Mouse (Mus musculus) midbrain, embryonic 13.5 days (tissue): Measurements from ENCODE around the gene Pde11a. TPM values are rescaled to one million over a fixed set of nuclear protein-coding genes. Genes with fewer than 3 reads are reported as not detected.
"Not testable (repeated sequence)": the region's sequence is repeated elsewhere in the genome, so short reads cannot be mapped to it uniquely, and the experiment has no call there.

Experiments used
- ATAC-seq: fragments of 200-750 bp; cut with Nextera tagmentation; 2 replicates; pipeline ENCODE4 v1.8.0; 2017; ENCODE audit warnings: mild to moderate bottlenecking, moderate TSS enrichment, moderate library complexity
- H3K27ac ChIP-seq: fragments of 300-500 bp; sonication (generic); 2 replicates; pipeline ENCODE4 v1.5.1; 2015; ENCODE audit warnings: inconsistent platforms, mild to moderate bottlenecking, moderate library complexity
- H3K27me3 ChIP-seq: fragments of 300-500 bp; sonication (generic); 2 replicates; pipeline ENCODE4 v1.6.1; 2015; ENCODE audit warnings: mild to moderate bottlenecking, inconsistent platforms
- H3K36me3 ChIP-seq: fragments of 300-500 bp; sonication (generic); 2 replicates; pipeline ENCODE4 v1.6.1; 2015; ENCODE audit warnings: mild to moderate bottlenecking, inconsistent platforms
- H3K4me1 ChIP-seq: fragments of 300-500 bp; sonication (generic); replicated peaks from 2 replicates; pipeline ENCODE4 v1.6.1; 2015; ENCODE audit warnings: inconsistent platforms
- H3K4me2 ChIP-seq: fragments of 300-500 bp; sonication (generic); replicated peaks from 2 replicates; pipeline ENCODE4 v1.6.1; 2015; ENCODE audit warnings: moderate library complexity, mild to moderate bottlenecking, inconsistent platforms
- H3K4me3 ChIP-seq: fragments of 300-500 bp; sonication (generic); replicated peaks from 2 replicates; pipeline ENCODE4 v1.5.1; 2015; ENCODE audit warnings: mild to moderate bottlenecking, inconsistent platforms
- H3K9ac ChIP-seq: fragments of 300-500 bp; sonication (generic); replicated peaks from 2 replicates; pipeline ENCODE4 v1.6.1; 2015; ENCODE audit warnings: mild to moderate bottlenecking, inconsistent platforms
- H3K9me3 ChIP-seq: fragments of 300-500 bp; sonication (generic); 2 replicates; pipeline ENCODE4 v1.6.1; 2016; ENCODE audit warnings: mild to moderate bottlenecking, inconsistent platforms
- WGBS: fragments of 180-500 bp; shearing (Covaris S2); methylation state at CpG from one replicate; pipeline ENCODE4 v1.1.7; 2015; 5-methylcytosine and 5-hydroxymethylcytosine counted together
- polyA plus RNA-seq: library from polyadenylated mRNA; unstranded; fragments of >200 nt; fragmentation: Nextera tagmentation; extraction: Ambion mirVana; gene quantifications from 2 replicates; pipeline ENCODE4 v1.2.1, GENCODE M21; 2015

Pde11a gene
- polyA plus RNA-seq, 1 experiment from 2014 or later = 0.44 TPM

DNA sequence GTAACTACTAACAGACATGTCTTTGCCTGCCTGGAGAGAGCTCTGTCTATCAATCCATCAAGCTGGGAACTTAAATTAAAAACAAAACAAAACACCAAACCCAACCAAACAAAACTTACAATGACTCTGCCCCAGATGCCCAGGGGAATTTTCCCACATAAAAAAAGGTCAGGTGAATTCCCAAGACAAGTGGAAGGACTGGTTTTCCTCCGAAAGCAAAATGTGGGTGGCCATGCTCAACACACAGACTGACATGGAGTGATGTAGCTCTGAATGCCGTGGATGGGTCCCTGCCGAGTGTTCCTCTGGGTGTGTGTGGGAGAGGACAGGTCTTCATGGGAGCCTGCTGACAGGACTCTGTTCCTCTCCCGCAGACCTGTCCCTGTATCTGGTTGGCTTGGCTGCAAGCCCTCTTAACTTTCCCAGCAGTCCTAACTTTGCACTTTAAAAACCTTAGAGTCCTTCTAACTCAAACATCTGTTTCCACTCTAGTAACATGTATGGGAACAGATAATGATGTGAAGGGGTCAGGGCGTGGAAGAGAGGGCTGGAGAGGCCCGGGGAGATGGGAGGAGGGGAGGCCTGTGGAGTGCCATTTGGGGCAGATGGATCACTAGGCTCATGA lies 346.9 kb downstream of the Pde11a start:
- H3K4me3 ChIP-seq = no peak overlapping the region
- H3K27ac ChIP-seq = no peak overlapping the region
- H3K4me2 ChIP-seq = no peak overlapping the region
- no peaks in the 10 kb centered on the region for H3K9me3 ChIP-seq
- no peaks in the 10 kb centered on the region for H3K27me3 ChIP-seq
- 81% methylated on average over 6 of the region's 6 CpGs for WGBS
- H3K9ac ChIP-seq = no peak overlapping the region
- peaks cover 26% of the 10 kb centered on the region for H3K4me1 ChIP-seq
- H3K36me3 ChIP-seq = no peaks in the 10 kb centered on the region
- no peak for ATAC-seq

DNA sequence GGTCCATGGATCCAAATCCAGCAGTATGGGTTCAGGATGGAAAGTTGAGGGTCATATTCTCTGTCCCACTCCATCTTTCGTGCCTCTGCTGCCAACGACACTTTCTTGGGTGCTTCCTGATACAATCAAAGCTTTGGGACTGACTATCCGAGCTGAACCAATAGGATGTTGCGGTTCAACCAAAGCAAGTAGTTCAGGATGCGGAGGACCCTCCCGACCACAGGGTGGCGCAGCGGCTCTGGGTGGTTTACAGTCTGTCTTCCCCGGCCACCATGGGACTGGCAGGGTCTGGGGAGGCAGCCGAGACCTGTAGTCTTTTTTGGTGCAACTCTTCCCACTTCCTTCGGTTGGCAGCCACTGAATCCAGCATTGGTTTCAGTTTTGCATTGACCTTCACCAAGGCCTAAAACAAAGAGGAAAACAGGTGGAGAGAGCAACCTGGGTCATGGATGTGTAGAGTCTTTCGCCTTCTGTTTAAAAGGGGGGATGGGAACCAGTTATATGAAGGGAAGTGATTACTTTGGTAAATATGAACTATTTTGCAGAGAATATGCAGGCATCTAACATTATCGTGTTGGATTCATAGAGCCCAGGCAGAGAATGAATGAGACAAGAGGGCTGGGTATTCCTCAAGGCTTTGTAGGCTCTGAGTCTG lies 347.6 kb downstream of the Pde11a start:
- Histone ChIP-seq H3K4me1 (peaks cover 31% of the 10 kb centered on the region), H3K36me3 (no peaks in the 10 kb centered on the region), H3K9ac (no peak overlapping the region), H3K27ac (no peak overlapping the region), H3K9me3 (no peaks in the 10 kb centered on the region), H3K4me2 (no peak overlapping the region), H3K27me3 (no peaks in the 10 kb centered on the region), H3K4me3 (no peak overlapping the region)
- WGBS = 58% methylated on average over 13 of the region's 13 CpGs
- ATAC-seq = no peak

DNA sequence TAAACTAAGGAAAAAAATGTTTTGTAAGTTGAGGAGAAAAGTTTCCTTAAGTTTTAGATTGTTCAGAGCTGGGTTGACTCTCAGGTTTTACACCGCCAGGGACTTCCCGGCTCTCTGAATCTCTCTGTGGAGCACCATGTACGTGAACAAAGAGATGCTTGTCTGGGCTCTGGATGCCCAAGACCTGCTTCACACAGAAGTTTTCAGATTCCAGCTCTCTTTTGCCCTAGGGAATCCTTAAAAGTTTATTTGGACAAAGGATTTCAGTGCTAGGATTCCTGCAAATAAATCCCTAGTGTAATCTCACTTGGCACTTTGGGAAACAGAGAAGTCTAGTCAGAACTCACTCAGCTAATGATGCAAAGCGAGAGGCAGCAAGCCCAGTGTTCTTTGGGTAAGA lies 348.9 kb downstream of the Pde11a start:
- no peak for ATAC-seq
- Histone ChIP-seq H3K36me3 (no peaks in the 10 kb centered on the region), H3K9me3 (no peaks in the 10 kb centered on the region), H3K4me2 (no peak overlapping the region), H3K4me3 (no peak overlapping the region), H3K27ac (no peak overlapping the region), H3K27me3 (no peaks in the 10 kb centered on the region), H3K4me1 (peaks cover 37% of the 10 kb centered on the region), H3K9ac (no peak overlapping the region)
- 60% methylated on average over 4 of the region's 4 CpGs for WGBS

DNA sequence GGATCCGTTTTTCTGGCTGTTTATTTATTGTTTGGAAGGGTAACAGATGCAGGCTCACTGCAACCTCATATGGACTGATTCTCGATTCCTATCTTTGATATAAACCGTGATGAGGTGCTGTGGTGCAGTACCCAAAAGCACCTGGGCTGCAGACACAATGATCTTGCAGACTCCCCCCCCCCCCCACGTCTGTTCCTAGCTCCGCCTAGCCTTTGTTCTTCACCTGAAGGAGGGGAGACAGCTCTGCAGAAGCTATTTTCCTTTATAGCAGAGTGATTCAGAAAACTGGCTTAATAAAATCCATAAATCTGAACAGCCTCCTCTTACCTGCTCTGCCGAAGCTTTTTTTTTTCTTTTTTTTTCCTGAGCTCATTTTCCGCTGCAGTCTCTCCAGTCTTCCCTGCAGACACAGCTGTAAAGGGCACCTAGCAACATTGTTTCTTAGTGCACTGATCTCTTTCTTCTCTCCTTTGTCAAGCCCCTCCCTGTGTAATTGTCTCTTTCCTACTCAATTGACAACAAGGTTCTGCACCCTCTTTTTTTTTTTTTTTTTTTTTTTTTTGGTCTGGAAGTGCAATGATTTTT lies 349.7 kb downstream of the Pde11a start:
- H3K27me3 ChIP-seq = no peaks in the 10 kb centered on the region
- no peak overlapping the region for H3K4me3 ChIP-seq
- no peaks in the 10 kb centered on the region for H3K36me3 ChIP-seq
- peak; percentile 66 for ATAC-seq
- WGBS = 38% methylated on average over 7 of the region's 7 CpGs
- H3K4me1 ChIP-seq = peaks cover 39% of the 10 kb centered on the region
- peak overlapping the region; percentile 30; the same call in 1 of the 2 replicates for H3K9ac ChIP-seq
- H3K9me3 ChIP-seq = no peaks in the 10 kb centered on the region
- peak overlapping the region; percentile 21; the same call in 1 of the 2 replicates for H3K4me2 ChIP-seq
- H3K27ac ChIP-seq = peak overlapping the region; percentile 83

DNA sequence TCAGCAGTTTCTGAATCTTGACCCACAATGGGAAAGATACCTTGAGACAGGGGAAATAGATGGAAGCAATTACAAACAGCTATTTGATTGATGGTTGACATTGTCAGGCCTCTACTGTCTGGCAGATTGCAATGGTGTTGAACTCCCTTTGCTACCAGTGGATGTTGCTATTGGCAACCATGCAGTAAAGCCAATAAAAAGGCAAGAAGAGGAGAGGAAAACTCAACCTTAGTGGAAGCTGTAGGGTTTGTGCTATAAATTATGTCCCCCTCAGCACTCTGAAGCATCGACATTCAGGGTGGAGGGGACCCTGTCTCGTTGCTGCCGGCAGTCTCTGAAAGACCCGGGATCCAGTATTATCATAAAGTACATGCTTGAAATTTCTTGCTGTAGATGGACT lies 350.2 kb downstream of the Pde11a start:
- peak overlapping the region; percentile 21; the same call in 1 of the 2 replicates for H3K4me2 ChIP-seq
- ATAC-seq = peak; percentile 49
- peaks cover 39% of the 10 kb centered on the region for H3K4me1 ChIP-seq
- H3K27me3 ChIP-seq = no peaks in the 10 kb centered on the region
- no peaks in the 10 kb centered on the region for H3K36me3 ChIP-seq
- H3K27ac ChIP-seq = peak overlapping the region; percentile 83
- no peaks in the 10 kb centered on the region for H3K9me3 ChIP-seq
- no peak overlapping the region for H3K4me3 ChIP-seq
- WGBS = 45% methylated on average over 4 of the region's 4 CpGs
- no peak overlapping the region for H3K9ac ChIP-seq

DNA sequence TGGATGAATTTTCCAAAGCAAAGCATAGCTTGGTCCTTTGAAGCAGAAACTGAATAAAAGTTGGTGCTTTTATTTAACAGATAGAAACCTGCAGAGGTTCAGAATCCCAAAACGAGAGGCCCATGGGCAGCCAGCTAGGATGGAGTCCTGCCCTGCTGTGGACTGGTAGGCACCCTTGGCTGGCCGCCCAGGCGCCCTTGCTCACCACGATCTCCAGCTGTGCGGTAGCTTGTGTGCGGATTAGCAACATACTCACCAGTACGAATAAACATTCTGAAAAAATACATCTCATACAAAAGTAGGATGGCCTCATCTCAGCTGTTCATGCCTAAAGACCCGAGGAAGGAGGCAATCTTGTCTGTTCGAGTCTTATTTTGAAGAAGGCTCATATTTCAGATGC lies 350.8 kb downstream of the Pde11a start:
- no peak overlapping the region for H3K9ac ChIP-seq
- ATAC-seq = no peak
- no peak overlapping the region for H3K4me3 ChIP-seq
- peak overlapping the region; percentile 83 for H3K27ac ChIP-seq
- no peaks in the 10 kb centered on the region for H3K36me3 ChIP-seq
- WGBS = 76% methylated on average over 9 of the region's 9 CpGs
- peaks cover 39% of the 10 kb centered on the region for H3K4me1 ChIP-seq
- no peak overlapping the region for H3K4me2 ChIP-seq
- H3K27me3 ChIP-seq = no peaks in the 10 kb centered on the region
- no peaks in the 10 kb centered on the region for H3K9me3 ChIP-seq

DNA sequence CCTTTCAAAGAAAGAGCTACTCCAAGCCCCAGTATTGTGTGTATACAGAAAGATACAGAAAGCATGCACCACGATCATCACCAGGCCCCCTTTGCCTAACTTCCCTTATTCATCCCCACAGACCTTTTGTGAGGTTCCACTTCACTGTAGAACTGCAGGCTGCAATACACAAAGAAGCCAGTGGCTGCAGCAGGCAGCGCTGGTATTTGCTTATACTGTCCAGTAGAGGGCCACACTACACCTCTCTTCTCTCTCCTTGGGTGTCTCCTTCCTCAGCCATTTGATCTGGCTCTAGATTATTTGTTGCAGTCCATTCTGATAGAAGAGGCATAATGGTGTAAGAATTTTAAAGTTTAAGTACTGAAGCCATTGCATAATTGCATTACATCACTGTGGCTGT lies 353.4 kb downstream of the Pde11a start:
- 6% methylated on average over 2 of the region's 2 CpGs for WGBS
- no peak overlapping the region for H3K4me2 ChIP-seq
- peak; percentile 74 for ATAC-seq
- peaks cover 35% of the 10 kb centered on the region for H3K4me1 ChIP-seq
- no peak overlapping the region for H3K4me3 ChIP-seq
- H3K27me3 ChIP-seq = no peaks in the 10 kb centered on the region
- H3K9me3 ChIP-seq = no peaks in the 10 kb centered on the region
- H3K36me3 ChIP-seq = no peaks in the 10 kb centered on the region
- H3K27ac ChIP-seq = peak overlapping the region; percentile 67
- H3K9ac ChIP-seq = no peak overlapping the region

DNA sequence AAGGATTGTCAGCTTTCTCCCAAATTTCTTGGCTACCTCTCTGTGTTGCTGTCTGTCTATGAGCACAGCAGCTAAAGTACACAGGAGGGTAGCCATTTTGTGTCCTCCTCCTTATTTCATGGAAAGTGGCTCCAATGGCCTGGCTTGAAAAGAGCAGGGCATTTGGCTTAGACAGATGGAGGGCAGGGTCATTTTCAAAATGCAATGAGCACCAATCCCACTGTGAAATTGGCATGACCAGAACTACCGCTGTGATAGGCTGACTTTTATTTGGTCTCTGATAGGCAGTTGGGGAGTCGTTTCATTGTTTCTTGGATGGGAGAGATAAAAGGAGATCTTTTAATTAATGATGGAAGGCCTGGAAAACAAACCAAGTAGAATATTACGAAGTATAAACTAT lies 354.7 kb downstream of the Pde11a start:
- H3K9ac ChIP-seq = no peak overlapping the region
- H3K4me2 ChIP-seq = no peak overlapping the region
- no peak for ATAC-seq
- no peak overlapping the region for H3K4me3 ChIP-seq
- no peaks in the 10 kb centered on the region for H3K27me3 ChIP-seq
- no peak overlapping the region for H3K27ac ChIP-seq
- H3K36me3 ChIP-seq = no peaks in the 10 kb centered on the region
- H3K4me1 ChIP-seq = peaks cover 27% of the 10 kb centered on the region
- no peaks in the 10 kb centered on the region for H3K9me3 ChIP-seq
- WGBS = 80% methylated on average over 3 of the region's 3 CpGs

DNA sequence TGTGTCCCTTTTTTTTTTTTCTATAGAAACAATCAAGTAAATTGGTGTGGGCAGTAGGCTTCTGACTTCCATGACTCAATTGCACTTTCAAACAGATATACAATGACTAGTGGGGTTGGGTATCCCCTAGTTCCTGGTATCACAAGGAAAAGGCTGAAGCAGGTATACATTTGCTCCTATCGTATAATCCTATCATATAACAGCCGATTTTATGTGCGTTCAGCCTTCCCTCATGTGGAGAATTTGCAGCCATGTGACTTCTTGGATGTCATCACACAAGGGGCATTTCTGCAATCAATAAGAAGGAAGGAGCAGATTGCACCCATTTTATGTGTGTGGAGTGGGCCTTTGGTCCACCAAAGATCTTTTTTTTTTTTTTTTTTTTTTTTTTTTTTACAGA lies 355.5 kb downstream of the Pde11a start:
- Histone ChIP-seq H3K4me1 (peaks cover 20% of the 10 kb centered on the region), H3K27me3 (no peaks in the 10 kb centered on the region), H3K4me2 (no peak overlapping the region), H3K9me3 (no peaks in the 10 kb centered on the region), H3K4me3 (no peak overlapping the region), H3K9ac (no peak overlapping the region), H3K27ac (no peak overlapping the region), H3K36me3 (no peaks in the 10 kb centered on the region)
- no peak for ATAC-seq
- WGBS = 97% methylated on average over 3 of the region's 3 CpGs

DNA sequence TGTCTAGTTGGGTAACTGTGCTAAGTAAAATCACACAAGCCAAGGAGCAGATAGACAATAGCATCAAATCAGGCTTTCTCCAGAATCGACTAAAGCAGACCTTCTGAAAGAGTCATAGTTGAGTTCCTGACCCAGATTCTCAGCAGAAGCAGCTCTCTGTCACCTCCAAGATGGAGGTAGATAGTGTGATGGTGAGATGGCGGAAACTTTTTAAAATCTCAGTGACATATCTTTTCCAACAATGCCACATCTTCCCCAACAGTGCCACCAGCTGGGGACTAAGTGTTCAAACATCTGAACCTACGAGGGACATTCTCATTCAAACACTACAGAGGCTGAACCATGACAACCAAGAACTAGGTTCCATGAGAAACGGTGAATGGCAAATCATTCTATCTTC lies 355.9 kb downstream of the Pde11a start:
- H3K4me3 ChIP-seq = no peak overlapping the region
- no peak for ATAC-seq
- no peaks in the 10 kb centered on the region for H3K9me3 ChIP-seq
- H3K36me3 ChIP-seq = no peaks in the 10 kb centered on the region
- H3K4me1 ChIP-seq = peaks cover 15% of the 10 kb centered on the region
- H3K9ac ChIP-seq = no peak overlapping the region
- H3K4me2 ChIP-seq = no peak overlapping the region
- H3K27ac ChIP-seq = no peak overlapping the region
- 95% methylated on average over 4 of the region's 4 CpGs for WGBS
- H3K27me3 ChIP-seq = no peaks in the 10 kb centered on the region

DNA sequence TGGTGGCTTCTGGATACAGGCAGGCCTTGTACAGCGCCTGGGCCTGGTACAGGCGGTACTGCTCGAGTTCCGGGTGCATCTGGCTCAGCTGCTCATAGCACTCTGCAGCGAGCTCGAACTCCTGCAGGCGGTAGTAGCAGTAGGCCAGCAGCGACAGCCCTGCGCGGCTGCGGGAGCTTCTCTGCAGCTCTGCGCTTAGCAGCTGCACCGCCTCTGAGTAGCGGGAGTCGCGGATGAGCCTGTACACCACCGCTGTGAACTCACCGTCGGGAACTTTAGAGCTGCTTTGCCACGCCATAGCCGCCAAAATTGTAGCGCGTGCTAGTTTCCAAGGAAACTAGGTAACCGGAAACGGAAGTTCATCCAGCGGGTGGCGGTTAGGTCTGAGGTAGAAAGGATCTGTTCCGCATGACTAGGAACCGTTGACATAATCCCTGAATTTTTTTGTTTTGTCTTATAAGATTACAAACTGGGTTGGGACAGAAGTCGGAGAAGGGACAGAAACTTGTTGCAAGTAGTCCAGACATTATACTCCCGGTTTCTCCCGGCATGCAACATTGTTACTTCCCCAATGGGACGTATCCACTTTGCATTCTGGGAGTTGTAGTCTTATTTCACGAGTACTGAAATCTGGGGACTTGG lies 357.0 kb downstream of the Pde11a start, which contains the start of gene Ttc30a1:
Gene Ttc30a1, minus strand, starts transcription at position 528 of the 642 bp plus-strand sequence.
- WGBS = 2% methylated on average over 33 of the region's 34 CpGs
- peak; percentile 78 for ATAC-seq
- Histone ChIP-seq H3K4me3 (peak within 1 kb of the TSS; percentile 49), H3K4me2 (peak within 1 kb of the TSS; percentile 68), H3K9ac (peak within 1 kb of the TSS; percentile 52; the same call in 1 of the 2 replicates), H3K4me1 (peaks cover 12% of the 10 kb centered on the region)
- H3K9me3 ChIP-seq, H3K27me3 ChIP-seq, H3K27ac ChIP-seq, H3K36me3 ChIP-seq: not testable (repeated sequence)

DNA sequence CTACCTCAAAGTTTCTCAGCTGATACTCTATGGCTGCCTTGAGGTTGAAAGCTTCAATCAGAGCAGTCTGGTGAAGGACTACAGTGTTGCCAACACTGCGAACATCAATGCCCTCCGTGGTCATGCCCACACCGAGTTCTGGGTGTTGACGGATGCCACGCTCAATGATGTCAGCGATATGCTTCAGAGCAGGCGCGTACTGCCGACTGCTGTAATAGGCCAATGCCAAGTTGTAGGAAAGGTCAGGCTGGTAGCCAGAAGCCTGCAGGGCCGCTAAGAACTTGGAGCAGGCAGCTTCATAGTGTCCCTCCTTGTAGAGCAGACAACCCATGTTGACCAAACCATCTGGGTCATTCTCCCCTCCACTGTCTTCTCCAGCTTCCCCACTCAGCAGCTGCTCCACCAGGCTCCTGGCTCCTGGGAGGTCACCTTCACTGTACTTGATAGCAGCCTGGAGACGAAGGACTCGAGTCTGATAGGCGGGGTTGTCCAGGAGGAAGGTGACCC lies 357.6 kb downstream of the Pde11a start:
- not testable (repeated sequence) for ATAC-seq
- 97% methylated on average over 13 of the region's 13 CpGs for WGBS

More for the DNA sequence above, 357.6 kb downstream of the Pde11a start:
- not testable (repeated sequence) for H3K9me3 ChIP-seq, H3K27ac ChIP-seq, H3K9ac ChIP-seq, H3K27me3 ChIP-seq, H3K36me3 ChIP-seq, H3K4me1 ChIP-seq
- H3K4me3 ChIP-seq = peak overlapping the region; percentile 49
- peak overlapping the region; percentile 68 for H3K4me2 ChIP-seq
